10 mouse cellular contexts compared by ENCODE assay signal in the genomic region with DNA sequence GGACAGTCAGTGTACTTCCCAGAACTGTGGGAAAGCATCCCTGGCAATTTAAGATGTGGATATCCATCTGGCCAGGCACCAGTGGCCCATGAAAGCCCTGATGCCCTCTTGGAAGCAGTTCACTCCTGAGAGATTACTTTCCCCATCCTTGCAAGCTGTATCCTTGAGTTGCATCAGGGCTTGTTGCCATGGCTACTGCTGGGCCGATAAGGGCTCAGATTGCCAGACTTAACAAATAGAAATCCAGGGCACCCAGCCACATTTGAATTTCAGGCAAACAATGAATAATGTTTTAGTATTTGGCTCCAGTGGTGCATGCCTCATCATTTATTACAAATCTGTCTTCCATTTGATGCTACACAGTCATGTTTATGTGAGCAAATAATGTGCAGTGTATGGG.
DNase-seq lines count a peak whose midpoint lies in the region; ATAC-seq and TF ChIP-seq lines count a peak whose summit lies in the region.
"Had no signal": no experiment of that assay in that cellular context is flagged by ENCODE, and none has a peak within 500 bp of the region (broad histone marks: within the 10 kb centered on the region; RNA-seq: fewer than 3 reads in every experiment).

No protein-coding gene starts in this region.

- TF ChIP-seq EP300 in liver, postnatal 0 days (IDR thresholded peaks at IDR 0.05; ENCODE audit: low read depth): no peak

- no peaks in the 10 kb centered on the region for H3K9me3 ChIP-seq in liver, embryonic 11.5 days (ENCODE audit: control insufficient read depth, low read length)
- no peaks in the 10 kb centered on the region for H3K9me3 ChIP-seq in liver, postnatal 0 days (ENCODE audit: low read length)
- H3K9me3 ChIP-seq: embryonic facial prominence, embryonic 15.5 days had no signal

- ATAC-seq in liver, embryonic 11.5 days (replicated peaks; ENCODE audit: low FRiP score): no peak
- ATAC-seq in liver, postnatal 0 days: no peak
- no peak for ATAC-seq in megakaryocyte progenitor cell, adult 5-6 weeks (replicated peaks; ENCODE audit: poor library complexity)
- ATAC-seq: intestine, embryonic 16.5 days had no signal

- peaks cover 37% of the 10 kb centered on the region for H3K4me1 ChIP-seq in liver, embryonic 11.5 days (replicated peaks; ENCODE audit: control insufficient read depth, insufficient read depth, low read length)
- H3K4me1 ChIP-seq in embryonic fibroblast, embryonic 13.5 days (ENCODE audit: control insufficient read depth, insufficient read depth, low read length): no peaks in the 10 kb centered on the region; the same call in 1 of the 2 replicates
- peaks cover 46% of the 10 kb centered on the region for H3K4me1 ChIP-seq in liver, postnatal 0 days (ENCODE audit: insufficient read depth)
- H3K4me1 ChIP-seq: embryonic facial prominence, embryonic 15.5 days had no signal

- H3K9ac ChIP-seq in liver, embryonic 11.5 days (ENCODE audit: low read depth, low read length): no peak overlapping the region
- no peak overlapping the region for H3K9ac ChIP-seq in liver, postnatal 0 days (replicated peaks)
- H3K9ac ChIP-seq: embryonic facial prominence, embryonic 15.5 days had no signal

- TF ChIP-seq CTCF in embryonic fibroblast, embryonic 13.5 days (IDR thresholded peaks at IDR 0.05; ENCODE audit: borderline replicate concordance, insufficient read depth, low read length): no peak
- no peak for TF ChIP-seq CTCF in liver, postnatal 0 days (IDR thresholded peaks at IDR 0.05; ENCODE audit: low read depth)

- WGBS in liver, embryonic 11.5 days: 60% methylated on average over 1 of the region's 1 CpGs
- 50% methylated on average over 1 of the region's 1 CpGs for WGBS in liver, postnatal 0 days (ENCODE audit: insufficient replicate concordance)

- no peaks in the 10 kb centered on the region; the same call in 1 of the 2 replicates for H3K36me3 ChIP-seq in liver, embryonic 11.5 days (ENCODE audit: control insufficient read depth, insufficient read depth, low read length)
- no peaks in the 10 kb centered on the region; the same call in 1 of the 2 replicates for H3K36me3 ChIP-seq in liver, postnatal 0 days (replicated peaks; ENCODE audit: insufficient read depth, low read length)

- no peaks in the 10 kb centered on the region for H3K27me3 ChIP-seq in liver, embryonic 11.5 days (replicated peaks; ENCODE audit: control insufficient read depth, insufficient read depth, low read length)
- H3K27me3 ChIP-seq in liver, postnatal 0 days (ENCODE audit: insufficient read depth, low read length): no peaks in the 10 kb centered on the region
- H3K27me3 ChIP-seq: embryonic facial prominence, embryonic 15.5 days had no signal

- no peak for TF ChIP-seq POLR2A in embryonic fibroblast, embryonic 13.5 days (IDR thresholded peaks at IDR 0.05; ENCODE audit: low read depth, low read length)

- DNase-seq in cerebellum, postnatal 10 days: peak; percentile 52 to 65
- DNase-seq in cerebellum, postnatal 25 days: no peak
- peak; percentile 57 for DNase-seq in liver
- DNase-seq in liver, embryonic 11.5 days (ENCODE audit: low spot score): no peak
- peak; percentile 45 for DNase-seq in liver, postnatal 0 days
- DNase-seq in Muller cell, postnatal 12 days (ENCODE audit: inconsistent ontology term): no peak

- no peak overlapping the region for H3K27ac ChIP-seq in liver, embryonic 11.5 days (ENCODE audit: low read depth, low read length)
- H3K27ac ChIP-seq in embryonic fibroblast, embryonic 13.5 days (ENCODE audit: insufficient read depth, low read length): peak overlapping the region; percentile 21; the same call in 1 of the 2 replicates
- H3K27ac ChIP-seq in liver, postnatal 0 days (ENCODE audit: low read depth): peak overlapping the region; percentile 90; the same call in 1 of the 2 replicates
- H3K27ac ChIP-seq: embryonic facial prominence, embryonic 15.5 days had no signal

- H3K4me3 ChIP-seq in liver, embryonic 11.5 days (ENCODE audit: low read depth, low read length): no peak overlapping the region
- no peak overlapping the region for H3K4me3 ChIP-seq in embryonic fibroblast, embryonic 13.5 days (ENCODE audit: insufficient read depth, low read length)
- no peak overlapping the region for H3K4me3 ChIP-seq in liver, postnatal 0 days (ENCODE audit: low read depth, low read length)
- H3K4me3 ChIP-seq: embryonic facial prominence, embryonic 15.5 days had no signal

- H3K4me2 ChIP-seq in liver, embryonic 11.5 days: no peak overlapping the region
- no peak overlapping the region for H3K4me2 ChIP-seq in liver, postnatal 0 days (ENCODE audit: low read depth, low read length)
- H3K4me2 ChIP-seq: embryonic facial prominence, embryonic 15.5 days had no signal

Comparison
In these comparisons a context has a peak if more than half of its experiments do, and no peak if none do; other contexts are left out.
1. DNase-seq: peak in cerebellum, postnatal 10 days (2 of 2), liver (single experiment) and liver, postnatal 0 days (single experiment); none in cerebellum, postnatal 25 days (0 of 2), liver, embryonic 11.5 days (single experiment) and Muller cell, postnatal 12 days (single experiment).